Mouse (Mus musculus) ES-Bruce4 (cell line): ENCODE measurements around the gene Glod5.
A peak's percentile ranks its signal among the peaks of the same experiment; 100 is the strongest.
"Not testable (repeated sequence)": the region's sequence is repeated elsewhere in the genome, so short reads cannot be mapped to it uniquely, and the experiment has no call there.

Experiments used
- CTCF ChIP-seq: IDR thresholded peaks from one replicate; pipeline ENCODE4 v1.8.1; 2011; ENCODE audit warnings: low read depth, low read length
- EP300 ChIP-seq: IDR thresholded peaks from 2 replicates; pipeline ENCODE4 v1.6.1; 2011; ENCODE audit warnings: low read depth, low read length; ENCODE audit not compliant: insufficient read depth
- POLR2A ChIP-seq: IDR thresholded peaks from one replicate; pipeline ENCODE4 v1.8.1; 2011; ENCODE audit warnings: low read length; ENCODE audit not compliant: insufficient read depth

DNA sequence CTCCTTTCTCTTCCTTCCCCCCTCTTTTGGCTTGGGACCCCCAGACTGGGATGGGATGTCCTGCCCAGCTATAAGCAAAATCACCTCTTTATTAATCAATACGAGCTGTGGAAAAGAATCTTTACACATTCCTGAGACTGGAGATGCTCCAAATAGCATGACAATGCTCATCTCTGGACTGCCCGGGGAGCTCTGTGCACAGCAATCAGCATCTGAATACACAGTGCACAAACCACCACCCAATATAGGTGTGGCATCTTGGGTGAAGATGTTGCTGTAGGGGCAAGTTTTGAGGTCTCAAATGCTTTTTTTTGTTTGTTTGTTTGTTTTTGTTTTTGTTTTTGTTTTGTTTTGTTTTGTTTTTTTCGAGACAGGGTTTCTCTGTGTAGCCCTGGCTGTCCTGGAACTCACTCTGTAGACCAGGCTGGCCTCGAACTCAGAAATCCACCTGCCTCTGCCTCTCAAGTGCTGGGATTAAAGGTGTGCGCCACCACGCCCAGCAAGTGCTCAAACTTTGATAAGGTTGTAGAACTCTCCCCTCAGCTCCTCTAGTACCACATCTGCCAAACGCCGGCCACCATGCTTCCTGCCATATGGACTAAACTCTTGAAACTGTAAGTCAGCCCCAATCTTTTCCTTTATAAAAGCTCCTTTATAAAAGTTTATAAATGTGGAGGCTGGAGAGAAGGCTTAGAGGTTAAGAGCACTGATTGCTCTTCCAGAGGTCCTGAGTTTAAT, 32.9 kb upstream of the Glod5 start:
- not testable (repeated sequence) for TF ChIP-seq POLR2A, CTCF
- peak; percentile 73; the same call in 1 of the 2 replicates for TF ChIP-seq EP300
